Mouse (Mus musculus): Measurements from ENCODE around the gene Pkig. TPM values are rescaled to one million over a fixed set of nuclear protein-coding genes. Genes with fewer than 3 reads are reported as not detected.
"Not testable (repeated sequence)": the region's sequence is repeated elsewhere in the genome, so short reads cannot be mapped to it uniquely, and the experiment has no call there.

The Pkig gene
- total RNA-seq, 2 experiments from 2014 or later, result 70.3 to 92.1 TPM

- ATAC-seq (replicated peaks; ENCODE audit: low FRiP score, low TSS enrichment, poor library complexity, severe bottlenecking), result no peak
Measured at GRCm38 (mm10) chr2:163675144-163675619, 17.0 kb downstream of the Pkig start.

- no peak for ATAC-seq (replicated peaks; ENCODE audit: low FRiP score, low TSS enrichment, poor library complexity, severe bottlenecking)
Measured at GRCm38 (mm10) chr2:163675662-163676061, 17.5 kb downstream of the Pkig start.

GRCm38 (mm10) chr2:163676321-163676720 is 18.1 kb downstream of the Pkig start:
- ATAC-seq (replicated peaks; ENCODE audit: low FRiP score, low TSS enrichment, poor library complexity, severe bottlenecking), result no peak

GRCm38 (mm10) chr2:163676745-163677144 is 18.6 kb downstream of the Pkig start:
- ATAC-seq (replicated peaks; ENCODE audit: low FRiP score, low TSS enrichment, poor library complexity, severe bottlenecking), result no peak

- ATAC-seq (replicated peaks; ENCODE audit: low FRiP score, low TSS enrichment, poor library complexity, severe bottlenecking), result no peak
Measured at GRCm38 (mm10) chr2:163682344-163682743, 24.2 kb downstream of the Pkig start.

GRCm38 (mm10) chr2:163685287-163685686 is 27.1 kb downstream of the Pkig start:
- no peak for ATAC-seq (replicated peaks; ENCODE audit: low FRiP score, low TSS enrichment, poor library complexity, severe bottlenecking)

GRCm38 (mm10) chr2:163685761-163686200 is 27.6 kb downstream of the Pkig start:
- ATAC-seq (replicated peaks; ENCODE audit: low FRiP score, low TSS enrichment, poor library complexity, severe bottlenecking), result no peak

GRCm38 (mm10) chr2:163686233-163686632 is 28.0 kb downstream of the Pkig start:
- peak; percentile 57 for ATAC-seq (replicated peaks; ENCODE audit: low FRiP score, low TSS enrichment, poor library complexity, severe bottlenecking)

GRCm38 (mm10) chr2:163686886-163687285 is 28.7 kb downstream of the Pkig start:
- no peak for ATAC-seq (replicated peaks; ENCODE audit: low FRiP score, low TSS enrichment, poor library complexity, severe bottlenecking)

- ATAC-seq (replicated peaks; ENCODE audit: low FRiP score, low TSS enrichment, poor library complexity, severe bottlenecking), result not testable (repeated sequence)
Measured at GRCm38 (mm10) chr2:163688377-163688776, 30.2 kb downstream of the Pkig start.

GRCm38 (mm10) chr2:163689771-163690170 is 31.6 kb downstream of the Pkig start:
- peak; percentile 20; the same call in 1 of the 2 replicates for ATAC-seq (replicated peaks; ENCODE audit: low FRiP score, low TSS enrichment, poor library complexity, severe bottlenecking)

- ATAC-seq (replicated peaks; ENCODE audit: low FRiP score, low TSS enrichment, poor library complexity, severe bottlenecking), result no peak
Measured at GRCm38 (mm10) chr2:163690409-163691304, 32.5 kb downstream of the Pkig start.

GRCm38 (mm10) chr2:163691846-163692605 is 33.8 kb downstream of the Pkig start:
- ATAC-seq (replicated peaks; ENCODE audit: low FRiP score, low TSS enrichment, poor library complexity, severe bottlenecking), result peak; percentile 53

- peak; percentile 72 for ATAC-seq (replicated peaks; ENCODE audit: low FRiP score, low TSS enrichment, poor library complexity, severe bottlenecking)
Measured at GRCm38 (mm10) chr2:163692873-163693612, 34.9 kb downstream of the Pkig start.

- no peak for ATAC-seq (replicated peaks; ENCODE audit: low FRiP score, low TSS enrichment, poor library complexity, severe bottlenecking)
Measured at GRCm38 (mm10) chr2:163693716-163694314, 35.6 kb downstream of the Pkig start.

- peak; percentile 46 for ATAC-seq (replicated peaks; ENCODE audit: low FRiP score, low TSS enrichment, poor library complexity, severe bottlenecking)
Measured at GRCm38 (mm10) chr2:163696763-163697162, 38.6 kb downstream of the Pkig start.

GRCm38 (mm10) chr2:163697764-163698480 is 39.7 kb downstream of the Pkig start:
- no peak for ATAC-seq (replicated peaks; ENCODE audit: low FRiP score, low TSS enrichment, poor library complexity, severe bottlenecking)

- ATAC-seq (replicated peaks; ENCODE audit: low FRiP score, low TSS enrichment, poor library complexity, severe bottlenecking), result peak; percentile 78
Measured at GRCm38 (mm10) chr2:163699078-163699780, 41.0 kb downstream of the Pkig start.

Data from megakaryocyte-erythroid progenitor cell, adult 5-6 weeks (primary cell).